ENCODE assay signal across 10 mouse cellular contexts in genomic region chr11:96413527-96413926, GRCm38 (mm10). TPM values are rescaled to one million over a fixed set of nuclear protein-coding genes. Genes with fewer than 3 reads are reported as not detected.
DNase-seq lines count a peak whose midpoint lies in the region; ATAC-seq and TF ChIP-seq lines count a peak whose summit lies in the region.
"Had no signal": no experiment of that assay in that cellular context is flagged by ENCODE, and none has a peak within 500 bp of the region (broad histone marks: within the 10 kb centered on the region; RNA-seq: fewer than 3 reads in every experiment).

No protein-coding gene starts in this region.

- no peak overlapping the region for H3K9ac ChIP-seq in lung, postnatal 0 days (replicated peaks; ENCODE audit: low read depth)

- intact Hi-C loops in gastrocnemius, postnatal 14 days (cut with DNase I; ENCODE audit: low total_unique reads) = no loop called here

- H3K4me2 ChIP-seq in lung, postnatal 0 days (replicated peaks; ENCODE audit: low read depth, low read length) = no peak overlapping the region

- H3K4me3 ChIP-seq in lung, postnatal 0 days (ENCODE audit: low read depth, low read length) = no peak overlapping the region

- 8% methylated on average over 8 of the region's 8 CpGs for WGBS in lung, postnatal 0 days

- H3K9me3 ChIP-seq in lung, postnatal 0 days (ENCODE audit: low read length) = no peaks in the 10 kb centered on the region

- ATAC-seq in frontal cortex, adult (ENCODE audit: low TSS enrichment) = peak; percentile 84
- ATAC-seq in lung, postnatal 0 days = peak; percentile 96
- no peak for ATAC-seq in erythroid progenitor cell, adult 5-6 weeks (replicated peaks; ENCODE audit: low FRiP score, poor library complexity, severe bottlenecking)

- no peaks in the 10 kb centered on the region for H3K27me3 ChIP-seq in lung, postnatal 0 days (replicated peaks; ENCODE audit: insufficient read depth, low read length)

- no peaks in the 10 kb centered on the region for H3K36me3 ChIP-seq in lung, postnatal 0 days (ENCODE audit: insufficient read depth, low read length)

- no peak for TF ChIP-seq CTCF in lung, postnatal 0 days (IDR thresholded peaks at IDR 0.05)

- peaks cover 8% of the 10 kb centered on the region; the same call in 1 of the 2 replicates for H3K4me1 ChIP-seq in lung, postnatal 0 days (ENCODE audit: insufficient read depth, low read depth, low read length)

- peak; percentile 78 for TF ChIP-seq EP300 in lung, postnatal 0 days (IDR thresholded peaks at IDR 0.05)

- peak overlapping the region; percentile 64 for H3K27ac ChIP-seq in lung, postnatal 0 days (ENCODE audit: low read length)

- no peak for DNase-seq in frontal cortex, postnatal 25 days (ENCODE audit: low spot score in 2 of 2)
- DNase-seq in adrenal gland, adult 18-20 months (ENCODE audit: low spot score in 2 of 2) = peak; percentile 66 to 73
- peak; percentile 86 for DNase-seq in gastrocnemius, postnatal 14 days
- peak; percentile 95 for DNase-seq in kidney, adult 9 months
- peak; percentile 93 for DNase-seq in lung, postnatal 0 days (ENCODE audit: low spot score)
- DNase-seq in thymus, postnatal 25 days = no peak

RNA-seq across cellular contexts. Expression of gene Hoxb1, which starts 48.0 kb away (rescaled TPM):
- total RNA-seq in adrenal gland, adult 18-20 months (2021) = not detected
- not detected for total RNA-seq in gastrocnemius, postnatal 14 days (2021)
- polyA plus RNA-seq in lung, postnatal 0 days (2015; fragmentation: Nextera tagmentation; extraction: Ambion mirVana) = not detected in 2 replicates
- total RNA-seq in erythroid progenitor cell, adult 5-6 weeks (2015; ENCODE audit: low replicate concordance) = not detected in 2 replicates
- total RNA-seq in erythroid progenitor cell, adult 5-6 weeks (2017; ENCODE audit: low replicate concordance) = not detected in 2 replicates
- total RNA-seq: CH12.LX had no signal
- polyA plus RNA-seq: liver, embryonic 16.5 days had no signal

RNA-seq across cellular contexts. Expression of gene Skap1, which starts 50.9 kb away (rescaled TPM):
- total RNA-seq in adrenal gland, adult 18-20 months (2021) = 1 to 10 TPM; 7.6 to 8.8 TPM
- total RNA-seq in gastrocnemius, postnatal 14 days (2021) = under 1 TPM in 1 of 2 experiments, not detected in 1; 0.20 TPM
- 0.73 and 1.0 TPM in 2 replicates for polyA plus RNA-seq in lung, postnatal 0 days (2015; fragmentation: Nextera tagmentation; extraction: Ambion mirVana)
- 7.2 and 9.6 TPM in 2 replicates for total RNA-seq in erythroid progenitor cell, adult 5-6 weeks (2015; ENCODE audit: low replicate concordance)
- total RNA-seq in erythroid progenitor cell, adult 5-6 weeks (2017; ENCODE audit: low replicate concordance) = 3.2 and 3.3 TPM in 2 replicates
- total RNA-seq: CH12.LX had no signal

Comparison
In these comparisons a context has a peak if more than half of its experiments do, and no peak if none do; other contexts are left out.
1. DNase-seq: peak in adrenal gland, adult 18-20 months (2 of 2), gastrocnemius, postnatal 14 days (single experiment), kidney, adult 9 months (single experiment) and lung, postnatal 0 days (single experiment); none in frontal cortex, postnatal 25 days (0 of 2) and thymus, postnatal 25 days (single experiment).